Mouse (Mus musculus): ENCODE measurements around the gene Rgs12. TPM values are rescaled to one million over a fixed set of nuclear protein-coding genes. Genes with fewer than 3 reads are reported as not detected.

Rgs12 gene
- polyA plus RNA-seq, 1 experiment from 2014 or later: 57.6 TPM

DNA sequence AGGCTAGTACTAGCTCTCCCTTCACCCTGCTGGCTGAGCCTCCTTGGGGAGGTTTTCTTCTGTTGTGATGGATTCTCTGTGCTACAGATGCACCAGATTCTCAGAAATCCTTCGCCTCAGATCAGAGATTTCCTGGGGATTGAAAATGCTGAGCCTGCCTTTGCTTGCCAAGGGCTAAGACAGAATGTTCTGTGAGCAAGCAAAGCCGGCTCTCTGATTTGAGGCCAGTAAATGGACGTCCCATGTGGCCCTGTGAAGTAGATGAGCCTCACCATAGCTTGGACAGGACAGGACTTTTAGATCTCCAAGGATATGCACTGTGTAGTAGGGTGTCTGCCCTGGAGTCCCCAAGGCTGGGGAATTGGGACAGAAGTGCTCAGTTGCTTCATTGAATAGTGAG is 135.7 kb downstream of the Rgs12 start:
- WGBS: 76% methylated on average over 3 of the region's 3 CpGs
- no peaks in the 10 kb centered on the region for H3K9me3 ChIP-seq

DNA sequence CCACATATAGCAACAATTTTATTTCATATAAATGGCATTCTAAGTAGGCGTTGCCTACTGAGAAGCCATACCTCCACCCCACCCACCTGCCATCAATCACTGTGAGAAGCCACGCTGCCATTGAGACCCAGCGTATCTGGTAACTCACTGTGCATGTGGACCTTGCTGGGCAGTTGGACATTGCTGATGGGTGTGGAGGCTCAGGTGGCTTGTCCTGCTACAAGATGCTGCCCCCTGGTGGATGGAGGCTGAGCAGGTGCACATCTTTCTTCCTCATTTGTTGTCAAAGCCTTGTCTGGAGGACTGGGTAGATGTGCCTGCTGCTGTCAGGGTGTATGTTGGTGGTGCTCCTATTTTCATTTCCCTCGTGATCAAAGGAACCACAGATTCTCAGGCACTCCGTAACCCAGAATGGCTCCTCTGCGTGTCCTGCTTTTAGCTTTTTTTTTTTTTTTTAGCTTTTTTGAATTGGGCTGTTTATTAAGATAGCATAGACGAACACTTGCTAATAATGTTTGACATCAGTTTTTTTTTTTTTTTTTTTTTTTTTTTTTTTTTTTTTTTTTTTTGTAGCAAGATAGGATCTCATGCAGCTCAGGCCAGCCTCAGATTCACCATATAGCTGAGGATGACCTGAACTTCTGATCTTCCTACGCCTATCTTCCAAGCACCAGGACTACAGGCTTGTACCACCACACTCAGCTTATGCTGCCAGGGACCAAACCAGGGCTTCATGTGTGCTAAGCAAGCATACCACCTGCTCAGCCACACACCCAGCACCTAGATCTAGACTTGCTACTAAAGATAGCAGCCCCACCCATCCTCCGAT is 139.8 kb downstream of the Rgs12 start:
- Histone ChIP-seq H3K4me1 (no peaks in the 10 kb centered on the region), H3K27me3 (ENCODE audit: poor library complexity, severe bottlenecking) (no peaks in the 10 kb centered on the region), H3K27ac (no peak overlapping the region), H3K36me3 (replicated peaks) (peaks cover 33% of the 10 kb centered on the region), H3K4me3 (no peak overlapping the region), H3K9me3 (no peaks in the 10 kb centered on the region)
- peak; percentile 57 for DNase-seq (ENCODE audit: extremely low spot score, low spot score)
- 68% methylated on average over 9 of the region's 9 CpGs for WGBS

More for the DNA sequence above, 135.7 kb downstream of the Rgs12 start:
- H3K27me3 ChIP-seq (ENCODE audit: poor library complexity, severe bottlenecking): peaks cover 9% of the 10 kb centered on the region
- H3K36me3 ChIP-seq (replicated peaks): no peaks in the 10 kb centered on the region
- H3K27ac ChIP-seq: no peak overlapping the region
- H3K4me1 ChIP-seq: peaks cover 10% of the 10 kb centered on the region
- no peak overlapping the region for H3K4me3 ChIP-seq
- no peak for DNase-seq (ENCODE audit: extremely low spot score, low spot score)

Small RNA genes lying within 50 kb of the gene (microRNA-seq; reads per million reads assigned to microRNA genes)
- gene Mir3097: 10.2 reads per million, percentile 21 among the genes with 10 or more reads in this experiment

Other genes with a start within 250 kb of the Rgs12 start
- gene Htt, start 187.7 kb upstream of the Rgs12 start, polyA plus RNA-seq (2016; fragmentation: Nextera tagmentation; extraction: Ambion mirVana): 16.5 and 19.2 TPM in 2 replicates
- 0.55 and 1.2 TPM in 2 replicates for gene Msantd1, start 41.4 kb upstream of the Rgs12 start, polyA plus RNA-seq (2016; fragmentation: Nextera tagmentation; extraction: Ambion mirVana)
- gene Hgfac, start 92.1 kb downstream of the Rgs12 start, polyA plus RNA-seq (2016; fragmentation: Nextera tagmentation; extraction: Ambion mirVana): 0.12 and 0.79 TPM in 2 replicates
- gene Dok7, start 107.3 kb downstream of the Rgs12 start, polyA plus RNA-seq (2016; fragmentation: Nextera tagmentation; extraction: Ambion mirVana): 0.12 and 0.38 TPM in 2 replicates
- 73.0 and 75.0 TPM in 2 replicates for gene Lrpap1, start 156.3 kb downstream of the Rgs12 start, polyA plus RNA-seq (2016; fragmentation: Nextera tagmentation; extraction: Ambion mirVana)

All from forebrain, embryonic 10.5 days (tissue).